Mouse (Mus musculus): ENCODE data around the gene Rack1.
A peak's percentile ranks its signal among the peaks of the same experiment; 100 is the strongest.
"Not testable (repeated sequence)": the region's sequence is repeated elsewhere in the genome, so short reads cannot be mapped to it uniquely, and the experiment has no call there.

Gene Rack1

GRCm38 (mm10) chr11:48799921-48800701 lies at the start of gene Rack1:
Rack1 (plus strand) TSS chr11:48800332.
- DNase-seq (ENCODE audit: low read depth, low spot score): peak; percentile 90
- H3K27me3 ChIP-seq (ENCODE audit: control insufficient read depth, insufficient read depth, low read length, poor library complexity, severe bottlenecking): no peaks in the 10 kb centered on the region
- H3K36me3 ChIP-seq (ENCODE audit: control insufficient read depth, insufficient read depth, low read length, poor library complexity, severe bottlenecking): peaks cover 20% of the 10 kb centered on the region

GRCm38 (mm10) chr11:48750428-48750827 lies 49.7 kb upstream of the Rack1 start:
- DNase-seq (ENCODE audit: low read depth, low spot score): no peak
- H3K27me3 ChIP-seq (ENCODE audit: control insufficient read depth, insufficient read depth, low read length, poor library complexity, severe bottlenecking): no peaks in the 10 kb centered on the region
- no peaks in the 10 kb centered on the region for H3K36me3 ChIP-seq (ENCODE audit: control insufficient read depth, insufficient read depth, low read length, poor library complexity, severe bottlenecking)

- not testable (repeated sequence) for DNase-seq (ENCODE audit: low read depth, low spot score); H3K27me3 ChIP-seq (ENCODE audit: control insufficient read depth, insufficient read depth, low read length, poor library complexity, severe bottlenecking); H3K36me3 ChIP-seq (ENCODE audit: control insufficient read depth, insufficient read depth, low read length, poor library complexity, severe bottlenecking)
These were observed 46.6 kb upstream of the Rack1 start for GRCm38 (mm10) chr11:48753534-48753933.

GRCm38 (mm10) chr11:48759021-48759420 lies 41.1 kb upstream of the Rack1 start:
- Histone ChIP-seq H3K36me3 (ENCODE audit: control insufficient read depth, insufficient read depth, low read length, poor library complexity, severe bottlenecking) (no peaks in the 10 kb centered on the region), H3K27me3 (ENCODE audit: control insufficient read depth, insufficient read depth, low read length, poor library complexity, severe bottlenecking) (no peaks in the 10 kb centered on the region; the same call in 1 of the 2 replicates)
- no peak for DNase-seq (ENCODE audit: low read depth, low spot score)

GRCm38 (mm10) chr11:48764119-48764518 lies 36.0 kb upstream of the Rack1 start:
- DNase-seq (ENCODE audit: low read depth, low spot score): no peak
- Histone ChIP-seq H3K36me3 (ENCODE audit: control insufficient read depth, insufficient read depth, low read length, poor library complexity, severe bottlenecking) (no peaks in the 10 kb centered on the region), H3K27me3 (ENCODE audit: control insufficient read depth, insufficient read depth, low read length, poor library complexity, severe bottlenecking) (no peaks in the 10 kb centered on the region; the same call in 1 of the 2 replicates)

- Histone ChIP-seq H3K27me3 (ENCODE audit: control insufficient read depth, insufficient read depth, low read length, poor library complexity, severe bottlenecking) (no peaks in the 10 kb centered on the region; the same call in 1 of the 2 replicates), H3K36me3 (ENCODE audit: control insufficient read depth, insufficient read depth, low read length, poor library complexity, severe bottlenecking) (no peaks in the 10 kb centered on the region)
- DNase-seq (ENCODE audit: low read depth, low spot score): no peak
These were observed 32.8 kb upstream of the Rack1 start for GRCm38 (mm10) chr11:48767195-48767876.

- no peaks in the 10 kb centered on the region for H3K36me3 ChIP-seq (ENCODE audit: control insufficient read depth, insufficient read depth, low read length, poor library complexity, severe bottlenecking)
- DNase-seq (ENCODE audit: low read depth, low spot score): peak; percentile 77
- H3K27me3 ChIP-seq (ENCODE audit: control insufficient read depth, insufficient read depth, low read length, poor library complexity, severe bottlenecking): no peaks in the 10 kb centered on the region
These were observed 28.4 kb upstream of the Rack1 start for GRCm38 (mm10) chr11:48771691-48772090.

GRCm38 (mm10) chr11:48774443-48775298 lies 25.5 kb upstream of the Rack1 start:
- Histone ChIP-seq H3K27me3 (ENCODE audit: control insufficient read depth, insufficient read depth, low read length, poor library complexity, severe bottlenecking) (no peaks in the 10 kb centered on the region), H3K36me3 (ENCODE audit: control insufficient read depth, insufficient read depth, low read length, poor library complexity, severe bottlenecking) (no peaks in the 10 kb centered on the region)
- peak; percentile 74 for DNase-seq (ENCODE audit: low read depth, low spot score)

- H3K27me3 ChIP-seq (ENCODE audit: control insufficient read depth, insufficient read depth, low read length, poor library complexity, severe bottlenecking): no peaks in the 10 kb centered on the region
- DNase-seq (ENCODE audit: low read depth, low spot score): peak; percentile 34
These were observed 24.6 kb upstream of the Rack1 start for GRCm38 (mm10) chr11:48775483-48775882.

GRCm38 (mm10) chr11:48776664-48777063 lies 23.5 kb upstream of the Rack1 start:
- peak; percentile 63 for DNase-seq (ENCODE audit: low read depth, low spot score)
- Histone ChIP-seq H3K27me3 (ENCODE audit: control insufficient read depth, insufficient read depth, low read length, poor library complexity, severe bottlenecking) (no peaks in the 10 kb centered on the region), H3K36me3 (ENCODE audit: control insufficient read depth, insufficient read depth, low read length, poor library complexity, severe bottlenecking) (no peaks in the 10 kb centered on the region)

More at GRCm38 (mm10) chr11:48775483-48775882, 24.6 kb upstream of the Rack1 start:
- no peaks in the 10 kb centered on the region for H3K36me3 ChIP-seq (ENCODE audit: control insufficient read depth, insufficient read depth, low read length, poor library complexity, severe bottlenecking)

- no peak for DNase-seq (ENCODE audit: low read depth, low spot score)
- Histone ChIP-seq H3K36me3 (ENCODE audit: control insufficient read depth, insufficient read depth, low read length, poor library complexity, severe bottlenecking) (no peaks in the 10 kb centered on the region), H3K27me3 (ENCODE audit: control insufficient read depth, insufficient read depth, low read length, poor library complexity, severe bottlenecking) (no peaks in the 10 kb centered on the region)
These were observed 22.8 kb upstream of the Rack1 start for GRCm38 (mm10) chr11:48777303-48777702.

- peak; percentile 82 for DNase-seq (ENCODE audit: low read depth, low spot score)
- Histone ChIP-seq H3K36me3 (ENCODE audit: control insufficient read depth, insufficient read depth, low read length, poor library complexity, severe bottlenecking) (no peaks in the 10 kb centered on the region), H3K27me3 (ENCODE audit: control insufficient read depth, insufficient read depth, low read length, poor library complexity, severe bottlenecking) (no peaks in the 10 kb centered on the region)
These were observed 20.7 kb upstream of the Rack1 start for GRCm38 (mm10) chr11:48779450-48779849.

GRCm38 (mm10) chr11:48782243-48782642 lies 17.9 kb upstream of the Rack1 start:
- no peaks in the 10 kb centered on the region for H3K36me3 ChIP-seq (ENCODE audit: control insufficient read depth, insufficient read depth, low read length, poor library complexity, severe bottlenecking)
- H3K27me3 ChIP-seq (ENCODE audit: control insufficient read depth, insufficient read depth, low read length, poor library complexity, severe bottlenecking): no peaks in the 10 kb centered on the region
- DNase-seq (ENCODE audit: low read depth, low spot score): peak; percentile 28

GRCm38 (mm10) chr11:48787455-48788211 lies 12.5 kb upstream of the Rack1 start:
- H3K36me3 ChIP-seq (ENCODE audit: control insufficient read depth, insufficient read depth, low read length, poor library complexity, severe bottlenecking): no peaks in the 10 kb centered on the region
- peak; percentile 96 for DNase-seq (ENCODE audit: low read depth, low spot score)

More at GRCm38 (mm10) chr11:48787455-48788211, 12.5 kb upstream of the Rack1 start:
- no peaks in the 10 kb centered on the region for H3K27me3 ChIP-seq (ENCODE audit: control insufficient read depth, insufficient read depth, low read length, poor library complexity, severe bottlenecking)
